Mouse (Mus musculus): ENCODE data around the gene Cbl. TPM values are rescaled to one million over a fixed set of nuclear protein-coding genes. Genes with fewer than 3 reads are reported as not detected.

The Cbl gene
- polyA plus RNA-seq, 1 experiment from 2014 or later, result 15.5 TPM

- ATAC-seq (ENCODE audit: low read depth), result no peak
- H3K4me1 ChIP-seq (replicated peaks; ENCODE audit: control insufficient read depth, insufficient read depth, low read length), result 0 out of 2 replicates have a peak, but pooled peaks cover 5% of the 10 kb centered on the region
- peak overlapping the region; percentile 76; the same call in 1 of the 2 replicates for H3K27ac ChIP-seq (ENCODE audit: low read length)
- H3K9ac ChIP-seq (ENCODE audit: low read length), result no peak overlapping the region
- peaks cover 10% of the 10 kb centered on the region; the same call in 1 of the 2 replicates for H3K36me3 ChIP-seq (ENCODE audit: control insufficient read depth, insufficient read depth, low read length)
- H3K4me2 ChIP-seq (ENCODE audit: low read depth, low read length), result no peak overlapping the region
- WGBS, result 67% methylated on average over 3 of the region's 3 CpGs
- H3K27me3 ChIP-seq (ENCODE audit: control insufficient read depth, insufficient read depth, low read depth, low read length), result no peaks in the 10 kb centered on the region
- H3K9me3 ChIP-seq (ENCODE audit: control insufficient read depth, low read length), result peaks cover 3% of the 10 kb centered on the region; the same call in 1 of the 2 replicates
- no peak overlapping the region for H3K4me3 ChIP-seq (ENCODE audit: low read length)
These were observed 34.7 kb downstream of the Cbl start for GRCm38 (mm10) chr9:44199166-44199565.

GRCm38 (mm10) chr9:44196354-44196753, 37.5 kb downstream of the Cbl start:
- Histone ChIP-seq H3K27me3 (ENCODE audit: control insufficient read depth, insufficient read depth, low read depth, low read length) (no peaks in the 10 kb centered on the region), H3K4me2 (ENCODE audit: low read depth, low read length) (no peak overlapping the region), H3K36me3 (ENCODE audit: control insufficient read depth, insufficient read depth, low read length) (peaks cover 10% of the 10 kb centered on the region; the same call in 1 of the 2 replicates), H3K9me3 (ENCODE audit: control insufficient read depth, low read length) (no peaks in the 10 kb centered on the region), H3K4me3 (ENCODE audit: low read length) (no peak overlapping the region), H3K9ac (ENCODE audit: low read length) (no peak overlapping the region), H3K4me1 (replicated peaks; ENCODE audit: control insufficient read depth, insufficient read depth, low read length) (0 out of 2 replicates have a peak, but pooled peaks cover 5% of the 10 kb centered on the region), H3K27ac (ENCODE audit: low read length) (no peak overlapping the region)
- WGBS, result 93% methylated on average over 4 of the region's 4 CpGs
- ATAC-seq (ENCODE audit: low read depth), result no peak

DNA sequence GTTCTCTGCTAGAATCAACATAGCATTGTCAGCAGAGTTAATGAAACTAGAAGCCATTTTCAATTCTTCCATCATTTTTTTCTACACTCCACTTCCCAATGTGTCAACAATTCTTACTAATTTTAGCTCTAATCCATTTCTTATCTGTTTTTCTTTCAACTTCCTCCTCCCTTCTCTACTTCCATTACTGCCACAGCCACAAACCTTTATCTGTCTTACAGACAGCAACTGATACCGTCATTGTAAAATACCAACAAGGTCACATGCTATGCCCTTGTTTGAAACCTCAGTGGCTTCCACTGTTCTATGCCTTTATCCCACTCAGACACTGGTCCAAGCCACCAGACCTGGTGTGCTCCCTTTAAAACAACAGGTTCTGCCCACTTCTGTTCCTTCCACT, 39.8 kb downstream of the Cbl start:
- no peak overlapping the region for H3K4me3 ChIP-seq (ENCODE audit: low read length)
- H3K4me1 ChIP-seq (replicated peaks; ENCODE audit: control insufficient read depth, insufficient read depth, low read length), result 0 out of 2 replicates have a peak, but pooled peaks cover 2% of the 10 kb centered on the region
- no peak for ATAC-seq (ENCODE audit: low read depth)
- peaks cover 10% of the 10 kb centered on the region; the same call in 1 of the 2 replicates for H3K36me3 ChIP-seq (ENCODE audit: control insufficient read depth, insufficient read depth, low read length)
- no peaks in the 10 kb centered on the region for H3K9me3 ChIP-seq (ENCODE audit: control insufficient read depth, low read length)
- H3K4me2 ChIP-seq (ENCODE audit: low read depth, low read length), result no peak overlapping the region
- no peak overlapping the region for H3K9ac ChIP-seq (ENCODE audit: low read length)
- no peaks in the 10 kb centered on the region for H3K27me3 ChIP-seq (ENCODE audit: control insufficient read depth, insufficient read depth, low read depth, low read length)
- WGBS, result 43% methylated on average over 1 of the region's 1 CpGs
- H3K27ac ChIP-seq (ENCODE audit: low read length), result no peak overlapping the region

DNA sequence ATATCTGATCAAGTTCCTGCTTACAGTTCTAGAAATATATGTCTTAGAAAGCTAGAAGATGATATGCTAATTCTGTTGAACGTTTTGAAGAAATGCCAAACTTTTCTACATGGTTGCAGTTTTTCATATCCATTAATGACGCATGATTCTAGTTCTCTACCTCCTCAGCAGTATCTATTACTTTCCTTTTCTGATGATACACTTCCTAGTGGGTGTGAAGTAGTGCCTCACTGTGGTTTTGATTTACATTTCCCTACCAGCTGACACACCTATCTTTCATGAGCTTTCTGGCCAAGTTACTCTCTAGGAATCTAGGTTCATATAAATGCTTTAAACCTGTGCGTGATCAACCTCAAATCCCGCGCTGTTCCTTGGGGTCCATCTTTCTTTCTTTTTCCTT, 41.1 kb downstream of the Cbl start:
- WGBS, result 90% methylated on average over 5 of the region's 5 CpGs
- Histone ChIP-seq H3K9me3 (ENCODE audit: control insufficient read depth, low read length) (no peaks in the 10 kb centered on the region), H3K27ac (ENCODE audit: low read length) (no peak overlapping the region), H3K9ac (ENCODE audit: low read length) (no peak overlapping the region), H3K4me1 (replicated peaks; ENCODE audit: control insufficient read depth, insufficient read depth, low read length) (no peaks in the 10 kb centered on the region), H3K27me3 (ENCODE audit: control insufficient read depth, insufficient read depth, low read depth, low read length) (no peaks in the 10 kb centered on the region), H3K4me2 (ENCODE audit: low read depth, low read length) (no peak overlapping the region), H3K36me3 (ENCODE audit: control insufficient read depth, insufficient read depth, low read length) (peaks cover 6% of the 10 kb centered on the region; the same call in 1 of the 2 replicates), H3K4me3 (ENCODE audit: low read length) (no peak overlapping the region)
- no peak for ATAC-seq (ENCODE audit: low read depth)

GRCm38 (mm10) chr9:44192312-44192711, 41.5 kb downstream of the Cbl start:
- H3K4me1 ChIP-seq (replicated peaks; ENCODE audit: control insufficient read depth, insufficient read depth, low read length), result no peaks in the 10 kb centered on the region
- H3K9me3 ChIP-seq (ENCODE audit: control insufficient read depth, low read length), result no peaks in the 10 kb centered on the region
- H3K27ac ChIP-seq (ENCODE audit: low read length), result no peak overlapping the region
- H3K4me3 ChIP-seq (ENCODE audit: low read length), result no peak overlapping the region
- 0 out of 2 replicates have a peak, but pooled peaks cover 3% of the 10 kb centered on the region for H3K36me3 ChIP-seq (ENCODE audit: control insufficient read depth, insufficient read depth, low read length)
- H3K4me2 ChIP-seq (ENCODE audit: low read depth, low read length), result no peak overlapping the region
- WGBS, result 79% methylated on average over 3 of the region's 3 CpGs
- no peaks in the 10 kb centered on the region for H3K27me3 ChIP-seq (ENCODE audit: control insufficient read depth, insufficient read depth, low read depth, low read length)
- ATAC-seq (ENCODE audit: low read depth), result no peak
- no peak overlapping the region for H3K9ac ChIP-seq (ENCODE audit: low read length)

DNA sequence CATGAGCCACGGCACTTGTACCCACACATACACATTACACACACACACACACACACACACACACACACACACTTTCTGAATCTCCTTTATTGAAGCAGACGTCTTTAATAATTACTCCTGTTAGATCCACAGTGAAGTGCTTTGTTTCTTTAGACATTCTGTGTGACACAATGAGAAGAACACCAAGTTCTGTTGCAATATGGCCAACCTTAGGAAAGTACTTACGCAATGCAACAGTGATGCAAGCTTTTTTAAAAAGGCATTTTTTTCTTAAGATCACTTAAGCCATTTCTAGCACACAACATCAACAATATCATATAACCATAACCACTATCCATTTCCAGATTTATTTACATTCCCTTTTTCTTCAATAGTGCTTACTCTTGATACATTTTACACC, 42.7 kb downstream of the Cbl start:
- Histone ChIP-seq H3K27me3 (ENCODE audit: control insufficient read depth, insufficient read depth, low read depth, low read length) (no peaks in the 10 kb centered on the region), H3K9ac (ENCODE audit: low read length) (no peak overlapping the region), H3K27ac (ENCODE audit: low read length) (no peak overlapping the region), H3K4me1 (replicated peaks; ENCODE audit: control insufficient read depth, insufficient read depth, low read length) (no peaks in the 10 kb centered on the region), H3K4me3 (ENCODE audit: low read length) (no peak overlapping the region), H3K36me3 (ENCODE audit: control insufficient read depth, insufficient read depth, low read length) (0 out of 2 replicates have a peak, but pooled peaks cover 3% of the 10 kb centered on the region), H3K9me3 (ENCODE audit: control insufficient read depth, low read length) (no peaks in the 10 kb centered on the region), H3K4me2 (ENCODE audit: low read depth, low read length) (no peak overlapping the region)
- 76% methylated on average over 3 of the region's 3 CpGs for WGBS
- ATAC-seq (ENCODE audit: low read depth), result no peak

- Histone ChIP-seq H3K27ac (ENCODE audit: low read length) (no peak overlapping the region), H3K9me3 (ENCODE audit: control insufficient read depth, low read length) (no peaks in the 10 kb centered on the region), H3K4me2 (ENCODE audit: low read depth, low read length) (no peak overlapping the region), H3K36me3 (ENCODE audit: control insufficient read depth, insufficient read depth, low read length) (no peaks in the 10 kb centered on the region), H3K9ac (ENCODE audit: low read length) (no peak overlapping the region), H3K4me3 (ENCODE audit: low read length) (no peak overlapping the region), H3K4me1 (replicated peaks; ENCODE audit: control insufficient read depth, insufficient read depth, low read length) (no peaks in the 10 kb centered on the region), H3K27me3 (ENCODE audit: control insufficient read depth, insufficient read depth, low read depth, low read length) (no peaks in the 10 kb centered on the region)
- no peak for ATAC-seq (ENCODE audit: low read depth)
- WGBS, result 70% methylated on average over 12 of the region's 12 CpGs
These were observed 45.6 kb downstream of the Cbl start for GRCm38 (mm10) chr9:44188223-44188622.

- no peak for ATAC-seq (ENCODE audit: low read depth)
- H3K9me3 ChIP-seq (ENCODE audit: control insufficient read depth, low read length), result no peaks in the 10 kb centered on the region
- no peak overlapping the region for H3K4me3 ChIP-seq (ENCODE audit: low read length)
- no peak overlapping the region for H3K4me2 ChIP-seq (ENCODE audit: low read depth, low read length)
- no peak overlapping the region for H3K9ac ChIP-seq (ENCODE audit: low read length)
- H3K27ac ChIP-seq (ENCODE audit: low read length), result no peak overlapping the region
- H3K27me3 ChIP-seq (ENCODE audit: control insufficient read depth, insufficient read depth, low read depth, low read length), result no peaks in the 10 kb centered on the region
- no peaks in the 10 kb centered on the region for H3K4me1 ChIP-seq (replicated peaks; ENCODE audit: control insufficient read depth, insufficient read depth, low read length)
- 94% methylated on average over 3 of the region's 3 CpGs for WGBS
- H3K36me3 ChIP-seq (ENCODE audit: control insufficient read depth, insufficient read depth, low read length), result 0 out of 2 replicates have a peak, but pooled peaks cover 2% of the 10 kb centered on the region
These were observed 51.6 kb downstream of the Cbl start for GRCm38 (mm10) chr9:44182260-44182659.

DNA sequence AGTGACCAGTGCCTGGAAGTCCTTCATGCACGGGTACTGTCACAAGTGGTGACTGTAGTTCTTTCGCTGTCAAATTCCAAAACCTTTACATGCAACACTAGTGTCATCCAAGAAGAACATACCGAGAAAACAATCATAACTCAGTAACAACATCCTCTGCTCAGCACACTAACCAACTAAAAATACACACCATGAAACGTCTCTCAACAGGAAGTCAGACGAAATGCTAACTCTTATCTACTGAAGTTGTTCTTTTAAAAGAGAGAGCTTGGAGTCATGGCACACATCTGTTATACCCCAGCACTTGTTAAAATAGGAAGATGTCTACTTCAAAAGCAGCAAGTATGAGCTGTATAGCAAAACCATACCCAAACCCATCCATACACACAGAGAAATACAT, 52.3 kb downstream of the Cbl start:
- Histone ChIP-seq H3K27ac (ENCODE audit: low read length) (no peak overlapping the region), H3K4me3 (ENCODE audit: low read length) (no peak overlapping the region), H3K4me2 (ENCODE audit: low read depth, low read length) (no peak overlapping the region), H3K27me3 (ENCODE audit: control insufficient read depth, insufficient read depth, low read depth, low read length) (no peaks in the 10 kb centered on the region), H3K4me1 (replicated peaks; ENCODE audit: control insufficient read depth, insufficient read depth, low read length) (no peaks in the 10 kb centered on the region), H3K36me3 (ENCODE audit: control insufficient read depth, insufficient read depth, low read length) (0 out of 2 replicates have a peak, but pooled peaks cover 2% of the 10 kb centered on the region), H3K9me3 (ENCODE audit: control insufficient read depth, low read length) (no peaks in the 10 kb centered on the region), H3K9ac (ENCODE audit: low read length) (no peak overlapping the region)
- 60% methylated on average over 5 of the region's 5 CpGs for WGBS
- ATAC-seq (ENCODE audit: low read depth), result no peak

GRCm38 (mm10) chr9:44178811-44179210, 55.0 kb downstream of the Cbl start:
- Histone ChIP-seq H3K36me3 (ENCODE audit: control insufficient read depth, insufficient read depth, low read length) (0 out of 2 replicates have a peak, but pooled peaks cover 2% of the 10 kb centered on the region), H3K9me3 (ENCODE audit: control insufficient read depth, low read length) (no peaks in the 10 kb centered on the region), H3K4me2 (ENCODE audit: low read depth, low read length) (no peak overlapping the region), H3K4me3 (ENCODE audit: low read length) (no peak overlapping the region), H3K27ac (ENCODE audit: low read length) (no peak overlapping the region), H3K4me1 (replicated peaks; ENCODE audit: control insufficient read depth, insufficient read depth, low read length) (no peaks in the 10 kb centered on the region), H3K27me3 (ENCODE audit: control insufficient read depth, insufficient read depth, low read depth, low read length) (no peaks in the 10 kb centered on the region), H3K9ac (ENCODE audit: low read length) (no peak overlapping the region)
- no peak for ATAC-seq (ENCODE audit: low read depth)
- 96% methylated on average over 12 of the region's 12 CpGs for WGBS

All from lung, embryonic 16.5 days (tissue).